Mouse (Mus musculus): Measurements from ENCODE around the gene Phf23. TPM values are rescaled to one million over a fixed set of nuclear protein-coding genes. Genes with fewer than 3 reads are reported as not detected.

The Phf23 gene
- polyA plus RNA-seq, 1 experiment from 2014 or later = 34.4 TPM

DNA sequence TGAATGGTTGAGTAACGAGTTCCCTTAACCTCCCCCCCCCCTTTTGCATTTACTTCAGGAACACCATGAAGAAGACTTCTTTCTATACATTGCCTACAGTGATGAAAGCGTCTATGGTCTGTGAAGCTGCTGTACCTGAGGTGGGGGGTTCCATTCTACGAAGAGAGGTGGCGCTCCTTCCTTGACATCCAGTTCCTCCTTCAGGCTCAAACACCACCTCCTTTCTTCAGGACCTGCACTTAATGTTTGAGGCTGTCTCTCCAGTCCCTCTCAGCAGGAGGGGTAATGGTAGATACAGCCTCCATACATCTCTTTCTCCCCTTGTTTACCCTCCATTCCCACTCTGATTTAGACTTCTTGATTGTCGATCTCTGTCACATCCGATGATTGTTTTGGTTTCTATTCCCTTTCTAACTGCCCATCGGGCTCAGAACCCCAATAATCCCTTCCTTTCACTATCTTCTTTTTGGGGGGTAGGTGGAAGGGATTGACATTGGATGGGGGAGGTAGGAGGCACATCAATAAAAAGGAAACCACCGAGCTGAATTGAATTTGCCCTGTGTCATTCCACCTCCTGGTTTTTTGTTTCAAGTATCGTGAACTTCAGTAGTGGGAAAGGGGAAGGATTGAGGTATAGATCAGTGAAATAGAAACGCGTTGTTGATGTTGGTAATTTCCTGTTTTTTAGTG is 1.0 kb upstream of the Phf23 start:
- Histone ChIP-seq H3K4me2 (replicated peaks; ENCODE audit: low read depth) (no peak overlapping the region), H3K9me3 (ENCODE audit: control insufficient read depth, low read length) (no peaks in the 10 kb centered on the region), H3K9ac (ENCODE audit: low read length) (no peak overlapping the region), H3K4me3 (ENCODE audit: low read depth, low read length) (no peak overlapping the region), H3K4me1 (replicated peaks; ENCODE audit: control insufficient read depth, insufficient read depth) (no peaks in the 10 kb centered on the region; the same call in 1 of the 2 replicates), H3K36me3 (ENCODE audit: control insufficient read depth, insufficient read depth, low read length) (peaks cover 20% of the 10 kb centered on the region), H3K27me3 (ENCODE audit: control insufficient read depth, insufficient read depth, low read length) (no peaks in the 10 kb centered on the region), H3K27ac (replicated peaks) (no peak overlapping the region)
- ATAC-seq (ENCODE audit: low FRiP score, low TSS enrichment) (no peak), DNase-seq (ENCODE audit: low spot score) (no peak)
- WGBS = 80% methylated on average over 11 of the region's 11 CpGs
- TF ChIP-seq CTCF (IDR thresholded peaks at IDR 0.05; ENCODE audit: low read depth) = peak; percentile 36; the same call in 1 of the 2 replicates
- TF ChIP-seq EP300 (optimal IDR thresholded peaks at IDR 0.05) = no peak

DNA sequence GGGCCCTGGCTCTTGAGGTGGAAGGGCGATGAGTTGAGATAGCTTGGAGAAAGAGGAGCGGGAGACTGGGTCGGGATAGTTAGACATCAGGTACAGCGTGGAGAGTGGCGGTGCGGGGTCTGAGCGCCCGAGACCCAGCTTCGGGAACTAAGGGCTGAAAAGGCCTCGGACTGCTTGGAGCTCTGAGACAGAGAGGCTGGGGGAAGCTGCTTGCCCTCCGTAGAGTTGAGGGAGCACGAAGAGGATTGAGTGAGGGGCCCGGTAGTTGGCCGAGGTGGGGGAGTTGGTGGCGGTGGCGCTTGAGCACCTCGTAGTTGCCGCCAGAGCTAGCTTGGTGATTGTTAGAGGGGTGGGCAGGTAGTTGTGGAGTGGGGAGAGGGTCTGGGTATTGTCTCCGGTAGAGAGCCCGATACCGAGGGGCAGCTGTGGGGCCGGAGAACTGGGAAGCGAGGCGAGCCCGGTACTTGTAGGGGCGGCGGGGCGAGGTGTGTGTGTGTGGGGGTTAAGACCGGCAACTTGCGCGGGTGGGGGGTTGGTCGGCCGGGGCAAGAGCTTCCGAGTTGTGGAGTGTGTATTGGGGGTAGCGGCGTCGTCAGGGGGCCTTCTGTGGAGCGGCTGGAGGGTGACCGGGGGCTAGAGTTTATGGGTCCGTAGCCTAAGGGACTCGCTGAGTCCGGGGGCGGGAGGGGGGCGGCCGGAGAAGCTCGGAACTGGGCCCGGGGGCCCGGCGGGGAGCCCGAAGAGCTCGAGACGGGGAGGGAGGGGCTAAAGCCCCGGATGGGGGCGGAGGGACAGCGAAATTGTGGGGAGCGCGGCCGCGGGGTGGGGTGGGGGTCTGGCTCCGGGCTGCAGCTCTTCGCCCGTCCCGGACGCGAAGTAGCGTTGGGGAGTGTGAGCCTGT is 834 bp downstream of the Phf23 start:
- peak; percentile 76 for DNase-seq (ENCODE audit: low spot score)
- peak; percentile 0; the same call in 1 of the 2 replicates for ATAC-seq (ENCODE audit: low FRiP score, low TSS enrichment)
- Histone ChIP-seq H3K36me3 (ENCODE audit: control insufficient read depth, insufficient read depth, low read length) (peaks cover 20% of the 10 kb centered on the region), H3K27ac (replicated peaks) (peak overlapping the region; percentile 98), H3K4me3 (ENCODE audit: low read depth, low read length) (peak overlapping the region; percentile 92), H3K9ac (ENCODE audit: low read length) (peak overlapping the region; percentile 90), H3K4me2 (replicated peaks; ENCODE audit: low read depth) (peak overlapping the region; percentile 69), H3K9me3 (ENCODE audit: control insufficient read depth, low read length) (no peaks in the 10 kb centered on the region), H3K27me3 (ENCODE audit: control insufficient read depth, insufficient read depth, low read length) (no peaks in the 10 kb centered on the region), H3K4me1 (replicated peaks; ENCODE audit: control insufficient read depth, insufficient read depth) (no peaks in the 10 kb centered on the region; the same call in 1 of the 2 replicates)
- TF ChIP-seq CTCF (IDR thresholded peaks at IDR 0.05; ENCODE audit: low read depth) = no peak
- TF ChIP-seq EP300 (optimal IDR thresholded peaks at IDR 0.05) = no peak
- under 1% methylated on average over 55 of the region's 66 CpGs for WGBS

GRCm38 (mm10) chr11:69997070-69997509 is 1.5 kb downstream of the Phf23 start:
- Histone ChIP-seq H3K36me3 (ENCODE audit: control insufficient read depth, insufficient read depth, low read length) (peaks cover 20% of the 10 kb centered on the region), H3K9me3 (ENCODE audit: control insufficient read depth, low read length) (no peaks in the 10 kb centered on the region), H3K4me3 (ENCODE audit: low read depth, low read length) (peak overlapping the region; percentile 92), H3K27ac (replicated peaks) (peak overlapping the region; percentile 98), H3K27me3 (ENCODE audit: control insufficient read depth, insufficient read depth, low read length) (no peaks in the 10 kb centered on the region), H3K9ac (ENCODE audit: low read length) (peak overlapping the region; percentile 90), H3K4me2 (replicated peaks; ENCODE audit: low read depth) (peak overlapping the region; percentile 69), H3K4me1 (replicated peaks; ENCODE audit: control insufficient read depth, insufficient read depth) (no peaks in the 10 kb centered on the region; the same call in 1 of the 2 replicates)
- peak; percentile 97 for DNase-seq (ENCODE audit: low spot score)
- ATAC-seq (ENCODE audit: low FRiP score, low TSS enrichment) = peak; percentile 69
- WGBS = under 1% methylated on average over 29 of the region's 44 CpGs
- no peak for TF ChIP-seq CTCF (IDR thresholded peaks at IDR 0.05; ENCODE audit: low read depth)
- TF ChIP-seq EP300 (optimal IDR thresholded peaks at IDR 0.05) = no peak

GRCm38 (mm10) chr11:69998567-69999491 is 3.3 kb downstream of the Phf23 start:
- TF ChIP-seq EP300 (optimal IDR thresholded peaks at IDR 0.05) = no peak
- peak; percentile 55 for TF ChIP-seq CTCF (IDR thresholded peaks at IDR 0.05; ENCODE audit: low read depth)
- no peak for DNase-seq (ENCODE audit: low spot score)
- H3K4me3 ChIP-seq (ENCODE audit: low read depth, low read length) = no peak overlapping the region
- no peak overlapping the region for H3K9ac ChIP-seq (ENCODE audit: low read length)
- H3K4me1 ChIP-seq (replicated peaks; ENCODE audit: control insufficient read depth, insufficient read depth) = no peaks in the 10 kb centered on the region
- no peak overlapping the region for H3K27ac ChIP-seq (replicated peaks)
- ATAC-seq (ENCODE audit: low FRiP score, low TSS enrichment) = no peak
- no peak overlapping the region for H3K4me2 ChIP-seq (replicated peaks; ENCODE audit: low read depth)
- 89% methylated on average over 27 of the region's 27 CpGs for WGBS
- H3K36me3 ChIP-seq (ENCODE audit: control insufficient read depth, insufficient read depth, low read length) = peaks cover 20% of the 10 kb centered on the region
- no peaks in the 10 kb centered on the region for H3K9me3 ChIP-seq (ENCODE audit: control insufficient read depth, low read length)
- no peaks in the 10 kb centered on the region for H3K27me3 ChIP-seq (ENCODE audit: control insufficient read depth, insufficient read depth, low read length)

GRCm38 (mm10) chr11:69999666-70000065 is 4.1 kb downstream of the Phf23 start:
- no peak overlapping the region for H3K4me3 ChIP-seq (ENCODE audit: low read depth, low read length)
- H3K9ac ChIP-seq (ENCODE audit: low read length) = no peak overlapping the region
- H3K27ac ChIP-seq (replicated peaks) = 0 out of 2 replicates have a peak overlapping the region, but pooled peaks have one; percentile 35
- H3K36me3 ChIP-seq (ENCODE audit: control insufficient read depth, insufficient read depth, low read length) = peaks cover 16% of the 10 kb centered on the region
- H3K4me1 ChIP-seq (replicated peaks; ENCODE audit: control insufficient read depth, insufficient read depth) = no peaks in the 10 kb centered on the region
- DNase-seq (ENCODE audit: low spot score) (no peak), ATAC-seq (ENCODE audit: low FRiP score, low TSS enrichment) (no peak)
- H3K4me2 ChIP-seq (replicated peaks; ENCODE audit: low read depth) = no peak overlapping the region
- 82% methylated on average over 8 of the region's 8 CpGs for WGBS
- no peaks in the 10 kb centered on the region for H3K9me3 ChIP-seq (ENCODE audit: control insufficient read depth, low read length)
- TF ChIP-seq EP300 (optimal IDR thresholded peaks at IDR 0.05) (no peak), CTCF (IDR thresholded peaks at IDR 0.05; ENCODE audit: low read depth) (no peak)
- no peaks in the 10 kb centered on the region for H3K27me3 ChIP-seq (ENCODE audit: control insufficient read depth, insufficient read depth, low read length)

All from stomach, postnatal 0 days (tissue).